9 mouse cellular contexts compared by ENCODE assay signal in genomic region chr9:7914487-7914886, GRCm38 (mm10). TPM values are rescaled to one million over a fixed set of nuclear protein-coding genes. Genes with fewer than 3 reads are reported as not detected.
DNase-seq lines count a peak whose midpoint lies in the region; ATAC-seq and TF ChIP-seq lines count a peak whose summit lies in the region.
"Had no signal": no experiment of that assay in that cellular context is flagged by ENCODE, and none has a peak within 500 bp of the region (broad histone marks: within the 10 kb centered on the region; RNA-seq: fewer than 3 reads in every experiment).

No protein-coding gene starts in this region.

- peak overlapping the region; percentile 7 for H3K4me3 ChIP-seq in hindbrain, postnatal 0 days (ENCODE audit: low read length)
- peak overlapping the region; percentile 30 for H3K4me3 ChIP-seq in midbrain, embryonic 15.5 days

- no peaks in the 10 kb centered on the region for H3K4me1 ChIP-seq in hindbrain, postnatal 0 days (ENCODE audit: insufficient read depth, low read length)
- H3K4me1 ChIP-seq in midbrain, embryonic 15.5 days: peaks cover 9% of the 10 kb centered on the region; the same call in 1 of the 2 replicates

- peak overlapping the region; percentile 57 for H3K4me2 ChIP-seq in hindbrain, postnatal 0 days (ENCODE audit: low read depth, low read length)
- H3K4me2 ChIP-seq in midbrain, embryonic 15.5 days: peak overlapping the region; percentile 59

- intact Hi-C loops in left cerebral cortex, postnatal 25 days (cut with DNase I): no loop called here

- TF ChIP-seq CTCF in hindbrain, postnatal 0 days (IDR thresholded peaks at IDR 0.05; ENCODE audit: low read depth): peak; percentile 53

- no peaks in the 10 kb centered on the region for H3K36me3 ChIP-seq in hindbrain, postnatal 0 days (ENCODE audit: insufficient read depth, low read length)
- H3K36me3 ChIP-seq in midbrain, embryonic 15.5 days (replicated peaks): no peaks in the 10 kb centered on the region
- H3K36me3 ChIP-seq: G1E had no signal

- 3% methylated on average over 11 of the region's 11 CpGs for WGBS in hindbrain, postnatal 0 days
- 3% methylated on average over 11 of the region's 11 CpGs for WGBS in midbrain, embryonic 15.5 days

- H3K9me3 ChIP-seq in hindbrain, postnatal 0 days (ENCODE audit: low read length): no peaks in the 10 kb centered on the region
- no peaks in the 10 kb centered on the region for H3K9me3 ChIP-seq in midbrain, embryonic 15.5 days
- H3K9me3 ChIP-seq: G1E had no signal

- ATAC-seq in common myeloid progenitor, adult 5-6 weeks (replicated peaks; ENCODE audit: low read depth, poor library complexity, severe bottlenecking): peak; percentile 89
- ATAC-seq in hindbrain, postnatal 0 days: peak; percentile 97
- ATAC-seq in midbrain, embryonic 15.5 days (replicated peaks): peak; percentile 98

- no peaks in the 10 kb centered on the region for H3K27me3 ChIP-seq in hindbrain, postnatal 0 days (ENCODE audit: insufficient read depth, low read length)
- no peaks in the 10 kb centered on the region for H3K27me3 ChIP-seq in midbrain, embryonic 15.5 days (replicated peaks)

- DNase-seq in left cerebral cortex, postnatal 25 days (ENCODE audit: low spot score in 2 of 2): peak; percentile 16 to 26
- DNase-seq in left cerebral cortex, adult 11 months (ENCODE audit: low spot score): no peak
- peak; percentile 40 for DNase-seq in gastrocnemius, postnatal 25 days
- DNase-seq in hindbrain, postnatal 0 days (ENCODE audit: low spot score): peak; percentile 92
- DNase-seq in liver: peak; percentile 81
- DNase-seq in testis, postnatal 14 days (ENCODE audit: low spot score): peak; percentile 36

- H3K27ac ChIP-seq in hindbrain, postnatal 0 days: 0 out of 2 replicates have a peak overlapping the region, but pooled peaks have one; percentile 5
- H3K27ac ChIP-seq in midbrain, embryonic 15.5 days: peak overlapping the region; percentile 52; the same call in 1 of the 2 replicates

- 0 out of 2 replicates have a peak overlapping the region, but pooled peaks have one; percentile 33 for H3K9ac ChIP-seq in hindbrain, postnatal 0 days (replicated peaks; ENCODE audit: low read length)
- peak overlapping the region; percentile 14; the same call in 1 of the 2 replicates for H3K9ac ChIP-seq in midbrain, embryonic 15.5 days

RNA-seq across cellular contexts. Expression of gene Birc3, which starts 41.5 kb away (rescaled TPM):
- total RNA-seq in left cerebral cortex, postnatal 25 days (2021): 1 to 10 TPM; 2.7 to 3.8 TPM
- total RNA-seq in common myeloid progenitor, adult 5-6 weeks (2017): 46.1 and 52.9 TPM in 2 replicates
- total RNA-seq in gastrocnemius, postnatal 25 days (2021): 1 to 10 TPM; 6.5 to 6.6 TPM
- 3.5 and 4.0 TPM in 2 replicates for total RNA-seq in hindbrain, postnatal 0 days (2014; rRNA removed)
- 1.4 and 1.5 TPM in 2 replicates for polyA plus RNA-seq in hindbrain, postnatal 0 days (2015; fragmentation: Nextera tagmentation; extraction: Ambion mirVana)
- polyA plus RNA-seq in midbrain, embryonic 15.5 days (2015; fragmentation: Nextera tagmentation; extraction: Ambion mirVana): 2.3 and 2.7 TPM in 2 replicates
